ENCODE assay signal across 8 mouse cellular contexts in genomic region chr6:134921014-134921694, GRCm38 (mm10). TPM values are rescaled to one million over a fixed set of nuclear protein-coding genes. Genes with fewer than 3 reads are reported as not detected.
DNase-seq lines count a peak whose midpoint lies in the region; ATAC-seq lines count a peak whose summit lies in the region.

No protein-coding gene starts in this region.

- no peaks in the 10 kb centered on the region for H3K36me3 ChIP-seq in embryonic facial prominence, embryonic 15.5 days
- H3K36me3 ChIP-seq in heart, embryonic 14.5 days (ENCODE audit: control insufficient read depth, insufficient read depth, low read length) = peaks cover 18% of the 10 kb centered on the region
- no peaks in the 10 kb centered on the region for H3K36me3 ChIP-seq in neural tube, embryonic 12.5 days

- H3K27ac ChIP-seq in embryonic facial prominence, embryonic 15.5 days (replicated peaks) = peak overlapping the region; percentile 98
- H3K27ac ChIP-seq in heart, embryonic 14.5 days (replicated peaks in 1 of 2; ENCODE audit: control insufficient read depth in 1 of 2, insufficient read depth in 1 of 2, low read depth in 2 of 2, low read length in 2 of 2) = peak overlapping the region; percentile 97 to 99
- peak overlapping the region; percentile 86 for H3K27ac ChIP-seq in neural tube, embryonic 12.5 days

- H3K4me3 ChIP-seq in embryonic facial prominence, embryonic 15.5 days (replicated peaks) = peak overlapping the region; percentile 86
- peak overlapping the region; percentile 81 to 92 for H3K4me3 ChIP-seq in heart, embryonic 14.5 days (ENCODE audit: control insufficient read depth in 1 of 2, insufficient read depth in 1 of 2, low read depth in 1 of 2, low read length in 2 of 2)
- peak overlapping the region; percentile 90 for H3K4me3 ChIP-seq in neural tube, embryonic 12.5 days

- DNase-seq in CD4-positive, CD25-positive, alpha-beta regulatory T cell, adult 2 months (ENCODE audit: low read depth, low spot score) = peak; percentile 88
- DNase-seq in adrenal gland, postnatal 25 days = peak; percentile 53
- peak; percentile 74 for DNase-seq in kidney, postnatal 10 days
- peak; percentile 62 to 64 for DNase-seq in lung, adult 18-20 months
- peak; percentile 78 for DNase-seq in thymus, postnatal 14 days

- peak overlapping the region; percentile 81 for H3K9ac ChIP-seq in embryonic facial prominence, embryonic 15.5 days
- H3K9ac ChIP-seq in heart, embryonic 14.5 days (ENCODE audit: low read length) = peak overlapping the region; percentile 98
- peak overlapping the region; percentile 87 for H3K9ac ChIP-seq in neural tube, embryonic 12.5 days

- ATAC-seq in embryonic facial prominence, embryonic 15.5 days (ENCODE audit: insufficient number of reproducible peaks, low FRiP score, low TSS enrichment, low read depth) = no peak
- no peak for ATAC-seq in heart, embryonic 14.5 days (ENCODE audit: insufficient number of reproducible peaks, insufficient read depth, low FRiP score, low read depth)
- ATAC-seq in neural tube, embryonic 12.5 days (ENCODE audit: low FRiP score, low read depth) = no peak

- H3K4me2 ChIP-seq in embryonic facial prominence, embryonic 15.5 days (replicated peaks) = peak overlapping the region; percentile 83
- H3K4me2 ChIP-seq in heart, embryonic 14.5 days (ENCODE audit: low read length) = peak overlapping the region; percentile 94
- peak overlapping the region; percentile 93 for H3K4me2 ChIP-seq in neural tube, embryonic 12.5 days (replicated peaks)

- under 1% methylated on average over 32 of the region's 32 CpGs for WGBS in embryonic facial prominence, embryonic 15.5 days
- WGBS in heart, embryonic 14.5 days = under 1% methylated on average over 32 of the region's 32 CpGs
- under 1% methylated on average over 32 of the region's 32 CpGs for WGBS in neural tube, embryonic 12.5 days

- H3K4me1 ChIP-seq in embryonic facial prominence, embryonic 15.5 days = peaks cover 40% of the 10 kb centered on the region
- peaks cover 8 to 30% of the 10 kb centered on the region in 2 experiments for H3K4me1 ChIP-seq in heart, embryonic 14.5 days (ENCODE audit: control insufficient read depth in 2 of 2, insufficient read depth in 2 of 2, low read length in 2 of 2)
- H3K4me1 ChIP-seq in neural tube, embryonic 12.5 days = peaks cover 42% of the 10 kb centered on the region

- no peaks in the 10 kb centered on the region for H3K27me3 ChIP-seq in embryonic facial prominence, embryonic 15.5 days
- no peaks in the 10 kb centered on the region for H3K27me3 ChIP-seq in heart, embryonic 14.5 days (ENCODE audit: control insufficient read depth, insufficient read depth, low read length)
- H3K27me3 ChIP-seq in neural tube, embryonic 12.5 days (replicated peaks) = no peaks in the 10 kb centered on the region

- H3K9me3 ChIP-seq in embryonic facial prominence, embryonic 15.5 days (replicated peaks) = no peaks in the 10 kb centered on the region
- no peaks in the 10 kb centered on the region for H3K9me3 ChIP-seq in heart, embryonic 14.5 days (ENCODE audit: control insufficient read depth, low read length)
- H3K9me3 ChIP-seq in neural tube, embryonic 12.5 days = no peaks in the 10 kb centered on the region

RNA-seq across cellular contexts. Expression of gene Cdkn1b, which starts 1.0 kb away (rescaled TPM):
- total RNA-seq in adrenal gland, postnatal 25 days (2021) = 52.2 and 89.9 TPM in 2 replicates
- 17.0 and 18.8 TPM in 2 replicates for polyA plus RNA-seq in embryonic facial prominence, embryonic 15.5 days (2015; fragmentation: Nextera tagmentation; extraction: Ambion mirVana)
- polyA plus RNA-seq in heart, embryonic 14.5 days (2014; fragmentation: Nextera tagmentation; extraction: Ambion mirVana) = 16.3 and 21.0 TPM in 2 replicates
- polyA plus RNA-seq in neural tube, embryonic 12.5 days (2016; fragmentation: Nextera tagmentation; extraction: Ambion mirVana) = 21.0 and 24.8 TPM in 2 replicates

RNA-seq across cellular contexts. Expression of gene Gpr19, which starts 22.8 kb away (rescaled TPM):
- 8.9 and 11.3 TPM in 2 replicates for total RNA-seq in adrenal gland, postnatal 25 days (2021)
- polyA plus RNA-seq in embryonic facial prominence, embryonic 15.5 days (2015; fragmentation: Nextera tagmentation; extraction: Ambion mirVana) = 6.8 and 7.4 TPM in 2 replicates
- polyA plus RNA-seq in heart, embryonic 14.5 days (2014; fragmentation: Nextera tagmentation; extraction: Ambion mirVana) = 9.1 TPM in 2 replicates
- polyA plus RNA-seq in neural tube, embryonic 12.5 days (2016; fragmentation: Nextera tagmentation; extraction: Ambion mirVana) = 33.2 and 35.7 TPM in 2 replicates
